Mouse (Mus musculus) kidney, embryonic 14.5 days (tissue): ENCODE results near the gene Olfr630. TPM values are rescaled to one million over a fixed set of nuclear protein-coding genes. Genes with fewer than 3 reads are reported as not detected.
"Not testable (repeated sequence)": the region's sequence is repeated elsewhere in the genome, so short reads cannot be mapped to it uniquely, and the experiment has no call there.

Experiments used
- ATAC-seq: fragments of 200-750 bp; cut with Nextera tagmentation; 2 replicates; pipeline ENCODE4 v1.8.0; 2017; ENCODE audit warnings: moderate number of reproducible peaks, mild to moderate bottlenecking, moderate TSS enrichment, moderate library complexity; ENCODE audit not compliant: low FRiP score, low TSS enrichment
- H3K27ac ChIP-seq: fragments of 300-500 bp; sonication (generic); 2 replicates; pipeline ENCODE4 v1.5.1; 2014; ENCODE audit warnings: low read depth, mild to moderate bottlenecking, low read length, moderate library complexity, mixed read lengths
- H3K27me3 ChIP-seq: fragments of 300-500 bp; sonication (generic); 2 replicates; pipeline ENCODE4 v1.6.1; 2014; ENCODE audit warnings: mild to moderate bottlenecking, low read length; ENCODE audit not compliant: control insufficient read depth, insufficient read depth
- H3K36me3 ChIP-seq: fragments of 300-500 bp; sonication (generic); 2 replicates; pipeline ENCODE4 v1.6.1; 2014; ENCODE audit warnings: low read length, mixed read lengths; ENCODE audit not compliant: control insufficient read depth, insufficient read depth
- H3K4me1 ChIP-seq: fragments of 300-500 bp; sonication (generic); 2 replicates; pipeline ENCODE4 v1.6.1; 2014; ENCODE audit warnings: low read length, mixed read lengths; ENCODE audit not compliant: control insufficient read depth, insufficient read depth
- H3K4me2 ChIP-seq: fragments of 300-500 bp; sonication (generic); replicated peaks from 2 replicates; pipeline ENCODE4 v1.6.1; 2014; ENCODE audit warnings: low read depth, mild to moderate bottlenecking, low read length
- H3K4me3 ChIP-seq: fragments of 300-500 bp; sonication (generic); 2 replicates; pipeline ENCODE4 v1.5.1; 2014; ENCODE audit warnings: mild to moderate bottlenecking, low read length
- H3K9ac ChIP-seq: fragments of 300-500 bp; sonication (generic); 2 replicates; pipeline ENCODE4 v1.6.1; 2014; ENCODE audit warnings: low read depth, mild to moderate bottlenecking, low read length, moderate library complexity
- H3K9me3 ChIP-seq: fragments of 300-500 bp; sonication (generic); 2 replicates; pipeline ENCODE4 v1.6.1; 2016; ENCODE audit warnings: low read length; ENCODE audit not compliant: control insufficient read depth
- WGBS: fragments of 180-500 bp; shearing (Covaris S2); extraction: QIAGEN DNeasy Blood & Tissue Kit; methylation state at CpG from one replicate; pipeline ENCODE4 v1.1.7; 2014; 5-methylcytosine and 5-hydroxymethylcytosine counted together
- polyA plus RNA-seq: library from polyadenylated mRNA; unstranded; fragments of >200 nt; fragmentation: Nextera tagmentation; extraction: Ambion mirVana; gene quantifications from 2 replicates; pipeline ENCODE4 v1.2.1, GENCODE M21; 2014

Olfr630 gene
- polyA plus RNA-seq, 1 experiment from 2014 or later = not detected

- Histone ChIP-seq H3K4me3 (no peak within 1 kb of the TSS), H3K4me1 (no peaks in the 10 kb centered on the region), H3K27ac (no peak within 1 kb of the TSS), H3K9me3 (no peaks in the 10 kb centered on the region), H3K4me2 (no peak within 1 kb of the TSS), H3K36me3 (no peaks in the 10 kb centered on the region), H3K9ac (no peak within 1 kb of the TSS), H3K27me3 (no peaks in the 10 kb centered on the region)
- ATAC-seq = no peak
- 79% methylated on average over 2 of the region's 2 CpGs for WGBS
Measured at GRCm38 (mm10) chr7:103744843-103745242, 12.3 kb downstream of the Olfr630 start, which contains the start of gene Olfr629. TSS of gene Olfr629 (minus strand) at chr7:103744943.

- Histone ChIP-seq H3K27ac (no peak within 1 kb of the TSS), H3K4me2 (no peak within 1 kb of the TSS), H3K9me3 (no peaks in the 10 kb centered on the region), H3K9ac (no peak within 1 kb of the TSS), H3K36me3 (no peaks in the 10 kb centered on the region), H3K4me1 (no peaks in the 10 kb centered on the region), H3K27me3 (no peaks in the 10 kb centered on the region), H3K4me3 (no peak within 1 kb of the TSS)
- WGBS = 96% methylated on average over 1 of the region's 1 CpGs
- no peak for ATAC-seq
Measured at GRCm38 (mm10) chr7:103730074-103730473, 27.1 kb downstream of the Olfr630 start, which contains the start of gene Olfr628. TSS of gene Olfr628 (plus strand) at chr7:103730374.

- not testable (repeated sequence) for H3K9me3 ChIP-seq, ATAC-seq, H3K27me3 ChIP-seq, H3K4me2 ChIP-seq, H3K9ac ChIP-seq, H3K4me1 ChIP-seq, H3K4me3 ChIP-seq, H3K27ac ChIP-seq, H3K36me3 ChIP-seq
- WGBS = 93% methylated on average over 1 of the region's 1 CpGs
Measured at GRCm38 (mm10) chr7:103716398-103716797, 40.7 kb downstream of the Olfr630 start.

GRCm38 (mm10) chr7:103714371-103714770, 42.8 kb downstream of the Olfr630 start, which contains the start of gene Olfr243:
TSS of gene Olfr243 (plus strand) at chr7:103714671.
- H3K4me1 ChIP-seq = no peaks in the 10 kb centered on the region
- no peaks in the 10 kb centered on the region for H3K36me3 ChIP-seq
- H3K9ac ChIP-seq = no peak within 1 kb of the TSS
- no peaks in the 10 kb centered on the region for H3K9me3 ChIP-seq
- H3K27ac ChIP-seq = no peak within 1 kb of the TSS
- no peak for ATAC-seq
- H3K27me3 ChIP-seq = no peaks in the 10 kb centered on the region
- no peak within 1 kb of the TSS for H3K4me2 ChIP-seq
- no peak within 1 kb of the TSS for H3K4me3 ChIP-seq

- no peaks in the 10 kb centered on the region for H3K4me1 ChIP-seq
Measured at GRCm38 (mm10) chr7:103712024-103712423, 45.1 kb downstream of the Olfr630 start.

More at GRCm38 (mm10) chr7:103712024-103712423, 45.1 kb downstream of the Olfr630 start:
- Histone ChIP-seq H3K9ac (no peak overlapping the region), H3K27me3 (no peaks in the 10 kb centered on the region), H3K27ac (no peak overlapping the region), H3K36me3 (no peaks in the 10 kb centered on the region), H3K4me3 (no peak overlapping the region), H3K9me3 (no peaks in the 10 kb centered on the region), H3K4me2 (no peak overlapping the region)
- 46% methylated on average over 2 of the region's 2 CpGs for WGBS
- ATAC-seq = no peak

Other genes with a start within 250 kb of the Olfr630 start
- not detected in 2 replicates for gene Olfr610, start 245.2 kb downstream of the Olfr630 start, polyA plus RNA-seq
- not detected in 2 replicates for gene Olfr611, start 236.5 kb downstream of the Olfr630 start, polyA plus RNA-seq
- not detected in 2 replicates for gene Olfr612, start 214.6 kb downstream of the Olfr630 start, polyA plus RNA-seq
- not detected in 2 replicates for gene Olfr613, start 209.3 kb downstream of the Olfr630 start, polyA plus RNA-seq
- gene Olfr615, start 201.3 kb downstream of the Olfr630 start, polyA plus RNA-seq = not detected in 2 replicates
- not detected in 2 replicates for gene Olfr616, start 188.2 kb downstream of the Olfr630 start, polyA plus RNA-seq
- gene Olfr617, start 184.3 kb downstream of the Olfr630 start, polyA plus RNA-seq = not detected in 2 replicates
- not detected in 2 replicates for gene Olfr618, start 167.2 kb downstream of the Olfr630 start, polyA plus RNA-seq
- not detected in 2 replicates for gene Olfr619, start 156.8 kb downstream of the Olfr630 start, polyA plus RNA-seq
- not detected in 2 replicates for gene Olfr620, start 144.8 kb downstream of the Olfr630 start, polyA plus RNA-seq
- gene Olfr622, start 114.6 kb downstream of the Olfr630 start, polyA plus RNA-seq = not detected in 2 replicates
- gene Olfr623, start 93.6 kb downstream of the Olfr630 start, polyA plus RNA-seq = not detected in 2 replicates
- 0.04 TPM in 1 of 2 replicates, not detected in the other for gene Olfr624, start 86.1 kb downstream of the Olfr630 start, polyA plus RNA-seq
- gene Olfr625-ps1, start 74.6 kb downstream of the Olfr630 start, polyA plus RNA-seq = not detected in 2 replicates
- not detected in 2 replicates for gene Olfr243, start 42.7 kb downstream of the Olfr630 start, polyA plus RNA-seq
- not detected in 2 replicates for gene Olfr628, start 27.0 kb downstream of the Olfr630 start, polyA plus RNA-seq
- gene Olfr629, start 12.4 kb downstream of the Olfr630 start, polyA plus RNA-seq = not detected in 2 replicates
- not detected in 2 replicates for gene Olfr69, start 14.3 kb upstream of the Olfr630 start, polyA plus RNA-seq
- not detected in 2 replicates for gene Olfr68, start 22.4 kb upstream of the Olfr630 start, polyA plus RNA-seq
- gene Olfr67, start 34.5 kb upstream of the Olfr630 start, polyA plus RNA-seq = not detected in 2 replicates
- gene Hbb-bt, start 56.7 kb upstream of the Olfr630 start, polyA plus RNA-seq = 1,529 and 1,788 TPM in 2 replicates
- 3,842 and 4,307 TPM in 2 replicates for gene Hbb-bs, start 70.8 kb upstream of the Olfr630 start, polyA plus RNA-seq
- not detected in 2 replicates for gene Hbb-bh2, start 83.2 kb upstream of the Olfr630 start, polyA plus RNA-seq
- gene Hbb-bh1, start 85.8 kb upstream of the Olfr630 start, polyA plus RNA-seq = 2.8 and 6.5 TPM in 2 replicates
- 578 and 855 TPM in 2 replicates for gene Hbb-y, start 95.9 kb upstream of the Olfr630 start, polyA plus RNA-seq
- not detected in 2 replicates for gene Olfr66, start 128.9 kb upstream of the Olfr630 start, polyA plus RNA-seq
- not detected in 2 replicates for gene Olfr64, start 137.2 kb upstream of the Olfr630 start, polyA plus RNA-seq
- not detected in 2 replicates for gene Olfr65, start 146.2 kb upstream of the Olfr630 start, polyA plus RNA-seq
- gene Olfr631, start 171.5 kb upstream of the Olfr630 start, polyA plus RNA-seq = not detected in 2 replicates
- not detected in 2 replicates for gene Olfr632, start 177.0 kb upstream of the Olfr630 start, polyA plus RNA-seq
- not detected in 2 replicates for gene Olfr633, start 187.1 kb upstream of the Olfr630 start, polyA plus RNA-seq
- gene Olfr635, start 213.8 kb upstream of the Olfr630 start, polyA plus RNA-seq = 0.03 TPM in 1 of 2 replicates, not detected in the other
- gene Olfr638, start 241.4 kb upstream of the Olfr630 start, polyA plus RNA-seq = not detected in 2 replicates